Mouse (Mus musculus) hindbrain, embryonic 13.5 days (tissue): ENCODE data around the gene Mycbp2. TPM values are rescaled to one million over a fixed set of nuclear protein-coding genes. Genes with fewer than 3 reads are reported as not detected.

ENCODE experiments used
- ATAC-seq: fragments of 200-750 bp; cut with Nextera tagmentation; 2 replicates; pipeline ENCODE4 v1.8.0; 2017; ENCODE audit warnings: moderate TSS enrichment; ENCODE audit not compliant: low FRiP score
- H3K27ac ChIP-seq: fragments of 300-500 bp; sonication (generic); 2 replicates; pipeline ENCODE4 v1.5.1; 2015; ENCODE audit warnings: inconsistent platforms, mild to moderate bottlenecking, moderate library complexity
- H3K27me3 ChIP-seq: fragments of 300-500 bp; sonication (generic); 2 replicates; pipeline ENCODE4 v1.6.1; 2015; ENCODE audit warnings: mild to moderate bottlenecking, inconsistent platforms
- H3K36me3 ChIP-seq: fragments of 300-500 bp; sonication (generic); 2 replicates; pipeline ENCODE4 v1.6.1; 2015; ENCODE audit warnings: mild to moderate bottlenecking, inconsistent platforms
- H3K4me1 ChIP-seq: fragments of 300-500 bp; sonication (generic); replicated peaks from 2 replicates; pipeline ENCODE4 v1.6.1; 2015; ENCODE audit warnings: inconsistent platforms
- H3K4me2 ChIP-seq: fragments of 300-500 bp; sonication (generic); 2 replicates; pipeline ENCODE4 v1.6.1; 2015; ENCODE audit warnings: inconsistent platforms, mild to moderate bottlenecking, moderate library complexity
- H3K4me3 ChIP-seq: fragments of 300-500 bp; sonication (generic); 2 replicates; pipeline ENCODE4 v1.5.1; 2015; ENCODE audit warnings: mild to moderate bottlenecking, inconsistent platforms
- H3K9ac ChIP-seq: fragments of 300-500 bp; sonication (generic); 2 replicates; pipeline ENCODE4 v1.6.1; 2015; ENCODE audit warnings: mild to moderate bottlenecking, inconsistent platforms
- H3K9me3 ChIP-seq: fragments of 300-500 bp; sonication (generic); 2 replicates; pipeline ENCODE4 v1.6.1; 2016; ENCODE audit warnings: inconsistent platforms
- WGBS: fragments of 180-500 bp; shearing (Covaris S2); methylation state at CpG from one replicate; pipeline ENCODE4 v1.1.7; 2015; 5-methylcytosine and 5-hydroxymethylcytosine counted together
- polyA plus RNA-seq: library from polyadenylated mRNA; unstranded; fragments of >200 nt; fragmentation: Nextera tagmentation; extraction: Ambion mirVana; gene quantifications from 2 replicates; pipeline ENCODE4 v1.2.1, GENCODE M21; 2015

Mycbp2 gene
- polyA plus RNA-seq, 1 experiment from 2014 or later, result 54.6 TPM

- Histone ChIP-seq H3K9me3 (no peaks in the 10 kb centered on the region), H3K36me3 (peaks cover 69% of the 10 kb centered on the region), H3K4me2 (no peak overlapping the region), H3K27ac (no peak overlapping the region), H3K27me3 (no peaks in the 10 kb centered on the region), H3K4me1 (no peaks in the 10 kb centered on the region), H3K9ac (no peak overlapping the region), H3K4me3 (no peak overlapping the region)
- WGBS, result 76% methylated on average over 2 of the region's 2 CpGs
- ATAC-seq, result no peak
Observed at GRCm38 (mm10) chr14:103131991-103132390, 214.6 kb downstream of the Mycbp2 start.

GRCm38 (mm10) chr14:103125756-103126155, 220.9 kb downstream of the Mycbp2 start:
- Histone ChIP-seq H3K4me1 (no peaks in the 10 kb centered on the region), H3K4me3 (no peak overlapping the region), H3K9ac (no peak overlapping the region), H3K4me2 (no peak overlapping the region), H3K36me3 (peaks cover 74% of the 10 kb centered on the region), H3K27ac (no peak overlapping the region), H3K9me3 (no peaks in the 10 kb centered on the region), H3K27me3 (no peaks in the 10 kb centered on the region)
- 91% methylated on average over 6 of the region's 6 CpGs for WGBS
- ATAC-seq, result no peak

GRCm38 (mm10) chr14:103114994-103115670, 231.5 kb downstream of the Mycbp2 start:
- ATAC-seq, result no peak
- no peaks in the 10 kb centered on the region for H3K4me1 ChIP-seq
- no peak overlapping the region for H3K9ac ChIP-seq
- no peak overlapping the region for H3K27ac ChIP-seq
- WGBS, result 97% methylated on average over 3 of the region's 3 CpGs
- H3K27me3 ChIP-seq, result no peaks in the 10 kb centered on the region
- no peaks in the 10 kb centered on the region for H3K9me3 ChIP-seq
- no peak overlapping the region for H3K4me2 ChIP-seq
- H3K36me3 ChIP-seq, result peaks cover 74% of the 10 kb centered on the region
- H3K4me3 ChIP-seq, result no peak overlapping the region

GRCm38 (mm10) chr14:103112606-103113363, 233.8 kb downstream of the Mycbp2 start:
- ATAC-seq, result no peak
- 95% methylated on average over 3 of the region's 3 CpGs for WGBS

GRCm38 (mm10) chr14:103109971-103110370, 236.6 kb downstream of the Mycbp2 start:
- H3K4me1 ChIP-seq, result no peaks in the 10 kb centered on the region
- 93% methylated on average over 4 of the region's 4 CpGs for WGBS
- no peak overlapping the region for H3K27ac ChIP-seq
- H3K4me2 ChIP-seq, result no peak overlapping the region
- no peak for ATAC-seq
- no peak overlapping the region for H3K4me3 ChIP-seq
- H3K27me3 ChIP-seq, result no peaks in the 10 kb centered on the region
- H3K9ac ChIP-seq, result no peak overlapping the region
- H3K36me3 ChIP-seq, result peaks cover 29% of the 10 kb centered on the region
- H3K9me3 ChIP-seq, result no peaks in the 10 kb centered on the region

More at GRCm38 (mm10) chr14:103112606-103113363, 233.8 kb downstream of the Mycbp2 start:
- Histone ChIP-seq H3K9me3 (no peaks in the 10 kb centered on the region), H3K36me3 (peaks cover 55% of the 10 kb centered on the region), H3K9ac (no peak overlapping the region), H3K27ac (no peak overlapping the region), H3K4me1 (no peaks in the 10 kb centered on the region), H3K4me3 (no peak overlapping the region), H3K4me2 (no peak overlapping the region), H3K27me3 (no peaks in the 10 kb centered on the region)

GRCm38 (mm10) chr14:103106301-103106700, 240.3 kb downstream of the Mycbp2 start:
- Histone ChIP-seq H3K4me3 (no peak overlapping the region), H3K4me1 (no peaks in the 10 kb centered on the region; the same call in 1 of the 2 replicates), H3K27me3 (no peaks in the 10 kb centered on the region), H3K9ac (no peak overlapping the region), H3K9me3 (no peaks in the 10 kb centered on the region), H3K4me2 (no peak overlapping the region), H3K27ac (no peak overlapping the region), H3K36me3 (peaks cover 3% of the 10 kb centered on the region; the same call in 1 of the 2 replicates)
- WGBS, result 94% methylated on average over 2 of the region's 2 CpGs
- no peak for ATAC-seq

GRCm38 (mm10) chr14:103102731-103103335, 243.8 kb downstream of the Mycbp2 start:
- H3K27ac ChIP-seq, result no peak overlapping the region
- 82% methylated on average over 10 of the region's 10 CpGs for WGBS
- no peak overlapping the region for H3K4me3 ChIP-seq
- no peak for ATAC-seq
- no peaks in the 10 kb centered on the region for H3K9me3 ChIP-seq
- H3K27me3 ChIP-seq, result no peaks in the 10 kb centered on the region
- peaks cover 3% of the 10 kb centered on the region for H3K4me1 ChIP-seq
- H3K4me2 ChIP-seq, result no peak overlapping the region
- H3K9ac ChIP-seq, result no peak overlapping the region
- H3K36me3 ChIP-seq, result no peaks in the 10 kb centered on the region

- Histone ChIP-seq H3K27ac (no peak overlapping the region), H3K9ac (no peak overlapping the region), H3K27me3 (no peaks in the 10 kb centered on the region), H3K36me3 (no peaks in the 10 kb centered on the region), H3K4me3 (no peak overlapping the region), H3K4me1 (peaks cover 7% of the 10 kb centered on the region), H3K9me3 (no peaks in the 10 kb centered on the region), H3K4me2 (no peak overlapping the region)
- WGBS, result 64% methylated on average over 6 of the region's 6 CpGs
- no peak for ATAC-seq
Observed at GRCm38 (mm10) chr14:103102246-103102645, 244.4 kb downstream of the Mycbp2 start.

- Histone ChIP-seq H3K9me3 (no peaks in the 10 kb centered on the region), H3K4me1 (peaks cover 16% of the 10 kb centered on the region), H3K4me3 (no peak overlapping the region), H3K27ac (no peak overlapping the region), H3K27me3 (no peaks in the 10 kb centered on the region), H3K36me3 (no peaks in the 10 kb centered on the region), H3K9ac (no peak overlapping the region), H3K4me2 (no peak overlapping the region)
- 67% methylated on average over 3 of the region's 3 CpGs for WGBS
- no peak for ATAC-seq
Observed at GRCm38 (mm10) chr14:103101171-103101570, 245.4 kb downstream of the Mycbp2 start.

GRCm38 (mm10) chr14:103100296-103100695, 246.3 kb downstream of the Mycbp2 start:
- ATAC-seq, result no peak
- Histone ChIP-seq H3K9ac (no peak overlapping the region), H3K27ac (no peak overlapping the region), H3K4me3 (no peak overlapping the region), H3K4me2 (no peak overlapping the region), H3K4me1 (peaks cover 23% of the 10 kb centered on the region), H3K27me3 (no peaks in the 10 kb centered on the region), H3K9me3 (no peaks in the 10 kb centered on the region), H3K36me3 (peaks cover 2% of the 10 kb centered on the region)
- WGBS, result 90% methylated on average over 13 of the region's 13 CpGs

- under 1% methylated on average over 88 of the region's 88 CpGs for WGBS
- Histone ChIP-seq H3K27ac (peak within 1 kb of the TSS; percentile 99), H3K4me3 (peak within 1 kb of the TSS; percentile 84), H3K4me2 (peak within 1 kb of the TSS; percentile 69), H3K36me3 (peaks cover 6% of the 10 kb centered on the region), H3K9me3 (no peaks in the 10 kb centered on the region), H3K27me3 (no peaks in the 10 kb centered on the region), H3K4me1 (peaks cover 29% of the 10 kb centered on the region), H3K9ac (peak within 1 kb of the TSS; percentile 98)
- ATAC-seq, result peak; percentile 85
Observed at GRCm38 (mm10) chr14:103099238-103099933, 247.2 kb downstream of the Mycbp2 start, which contains the start of gene Fbxl3. TSS of gene Fbxl3 (minus strand) at chr14:103099566.
